Mouse (Mus musculus): Measurements from ENCODE around the gene Tango2. TPM values are rescaled to one million over a fixed set of nuclear protein-coding genes. Genes with fewer than 3 reads are reported as not detected.

The Tango2 gene
- polyA plus RNA-seq, 1 experiment: 20.6 TPM

DNA sequence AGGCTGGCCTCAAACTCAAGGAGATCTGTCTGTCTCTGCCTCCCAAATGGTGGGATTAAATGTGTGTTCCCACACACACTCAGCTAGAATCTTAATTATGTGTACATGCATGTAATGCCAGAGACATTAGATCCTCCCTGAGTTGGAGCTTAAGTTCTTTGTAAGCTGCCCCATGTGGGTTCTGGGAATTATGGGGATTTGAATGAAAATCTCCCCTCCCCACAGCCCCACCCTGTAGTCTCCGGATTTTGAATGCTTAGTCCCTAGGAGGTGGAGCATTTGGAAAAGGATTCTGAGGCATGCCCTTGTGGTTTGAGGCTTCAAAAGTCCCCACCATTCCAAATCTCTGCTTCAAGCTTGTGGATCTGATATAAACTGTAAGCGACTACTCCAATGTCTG is 72.7 kb downstream of the Tango2 start:
- H3K79me2 ChIP-seq (ENCODE audit: control insufficient read depth, insufficient read depth): peaks cover 37% of the 10 kb centered on the region
- no peak overlapping the region for H3ac ChIP-seq (ENCODE audit: control insufficient read depth, insufficient read length, low read depth)
- no peaks in the 10 kb centered on the region for H3K27me3 ChIP-seq (ENCODE audit: control insufficient read depth, insufficient read depth, insufficient read length)
- TF ChIP-seq MYOG (IDR thresholded peaks at IDR 0.05; ENCODE audit: control insufficient read depth, extremely low read depth, insufficient read length): no peak
- no peak for TF ChIP-seq MYOD1 (IDR thresholded peaks at IDR 0.05; ENCODE audit: control insufficient read depth, insufficient read length, low read depth)
- no peak for TF ChIP-seq CEBPB (IDR thresholded peaks at IDR 0.05; ENCODE audit: low read depth)
- TF ChIP-seq USF1 (IDR thresholded peaks at IDR 0.05; ENCODE audit: low read depth): no peak
- no peak for TF ChIP-seq CTCF (IDR thresholded peaks at IDR 0.05; ENCODE audit: control insufficient read depth, insufficient read depth, insufficient read length)
- no peak for TF ChIP-seq FOSL1 (IDR thresholded peaks at IDR 0.05; ENCODE audit: insufficient read depth, low read length, poor library complexity, severe bottlenecking)
- no peak for TF ChIP-seq MAX (IDR thresholded peaks at IDR 0.05)
- H3K4me3 ChIP-seq (ENCODE audit: insufficient read depth, poor library complexity, severe bottlenecking): no peak overlapping the region
- H3K36me3 ChIP-seq (ENCODE audit: control insufficient read depth, insufficient read depth): peaks cover 94% of the 10 kb centered on the region
- H3K79me3 ChIP-seq (ENCODE audit: low read depth): peaks cover 30% of the 10 kb centered on the region

DNA sequence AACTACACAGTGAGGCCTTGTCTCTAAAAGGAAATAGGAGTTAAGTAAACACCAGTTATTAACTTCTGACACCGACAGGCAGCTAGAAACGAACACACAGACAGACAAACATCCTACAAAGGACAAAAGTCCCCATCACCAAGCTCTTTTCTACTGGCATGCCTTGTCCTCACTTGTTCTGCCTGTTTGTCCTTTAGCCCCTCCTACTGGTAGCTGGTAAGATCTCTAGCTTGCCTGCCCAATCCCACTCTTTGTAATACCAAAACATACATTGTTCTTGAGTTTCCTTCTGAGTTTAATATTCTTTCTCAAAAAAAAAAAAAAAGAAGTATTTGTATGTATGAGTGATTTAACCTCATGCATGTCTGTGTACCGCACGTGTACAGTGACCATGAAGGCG is 79.7 kb downstream of the Tango2 start:
- Histone ChIP-seq H3K79me3 (ENCODE audit: low read depth) (peaks cover 29% of the 10 kb centered on the region), H3K4me3 (ENCODE audit: insufficient read depth, poor library complexity, severe bottlenecking) (no peak overlapping the region), H3ac (ENCODE audit: control insufficient read depth, insufficient read length, low read depth) (no peak overlapping the region), H3K27me3 (ENCODE audit: control insufficient read depth, insufficient read depth, insufficient read length) (no peaks in the 10 kb centered on the region), H3K79me2 (ENCODE audit: control insufficient read depth, insufficient read depth) (peaks cover 67% of the 10 kb centered on the region), H3K36me3 (ENCODE audit: control insufficient read depth, insufficient read depth) (peaks cover 96% of the 10 kb centered on the region)
- TF ChIP-seq CEBPB (IDR thresholded peaks at IDR 0.05; ENCODE audit: low read depth) (no peak), MYOG (IDR thresholded peaks at IDR 0.05; ENCODE audit: control insufficient read depth, extremely low read depth, insufficient read length) (no peak), MAX (IDR thresholded peaks at IDR 0.05) (no peak), CTCF (IDR thresholded peaks at IDR 0.05; ENCODE audit: control insufficient read depth, insufficient read depth, insufficient read length) (no peak), FOSL1 (IDR thresholded peaks at IDR 0.05; ENCODE audit: insufficient read depth, low read length, poor library complexity, severe bottlenecking) (no peak), USF1 (IDR thresholded peaks at IDR 0.05; ENCODE audit: low read depth) (no peak), MYOD1 (IDR thresholded peaks at IDR 0.05; ENCODE audit: control insufficient read depth, insufficient read length, low read depth) (no peak)

DNA sequence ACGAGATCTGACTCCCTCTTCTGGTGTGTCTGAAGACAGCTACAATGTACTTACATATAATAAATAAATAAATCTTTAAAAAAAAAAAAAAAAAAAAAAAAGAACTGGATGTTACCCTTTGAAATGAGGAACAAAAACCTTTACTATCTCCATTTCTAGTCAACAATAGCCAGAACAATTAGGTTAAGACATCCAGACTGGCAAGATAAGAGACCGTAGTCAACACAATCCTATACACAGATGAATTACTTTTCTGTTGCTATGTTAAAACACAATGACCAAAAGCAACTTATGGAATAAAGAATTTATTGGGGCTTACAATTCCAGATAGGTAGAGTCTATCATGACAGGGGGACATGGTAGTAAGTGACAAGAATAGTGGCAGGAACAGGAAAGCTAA is 82.9 kb downstream of the Tango2 start:
- Histone ChIP-seq H3K79me3 (ENCODE audit: low read depth) (peaks cover 35% of the 10 kb centered on the region), H3K36me3 (ENCODE audit: control insufficient read depth, insufficient read depth) (peaks cover 94% of the 10 kb centered on the region), H3ac (ENCODE audit: control insufficient read depth, insufficient read length, low read depth) (no peak overlapping the region), H3K4me3 (ENCODE audit: insufficient read depth, poor library complexity, severe bottlenecking) (no peak overlapping the region), H3K79me2 (ENCODE audit: control insufficient read depth, insufficient read depth) (peaks cover 76% of the 10 kb centered on the region), H3K27me3 (ENCODE audit: control insufficient read depth, insufficient read depth, insufficient read length) (no peaks in the 10 kb centered on the region)
- TF ChIP-seq CTCF (IDR thresholded peaks at IDR 0.05; ENCODE audit: control insufficient read depth, insufficient read depth, insufficient read length) (no peak), MAX (IDR thresholded peaks at IDR 0.05) (no peak), USF1 (IDR thresholded peaks at IDR 0.05; ENCODE audit: low read depth) (no peak), CEBPB (IDR thresholded peaks at IDR 0.05; ENCODE audit: low read depth) (no peak), FOSL1 (IDR thresholded peaks at IDR 0.05; ENCODE audit: insufficient read depth, low read length, poor library complexity, severe bottlenecking) (no peak)

DNA sequence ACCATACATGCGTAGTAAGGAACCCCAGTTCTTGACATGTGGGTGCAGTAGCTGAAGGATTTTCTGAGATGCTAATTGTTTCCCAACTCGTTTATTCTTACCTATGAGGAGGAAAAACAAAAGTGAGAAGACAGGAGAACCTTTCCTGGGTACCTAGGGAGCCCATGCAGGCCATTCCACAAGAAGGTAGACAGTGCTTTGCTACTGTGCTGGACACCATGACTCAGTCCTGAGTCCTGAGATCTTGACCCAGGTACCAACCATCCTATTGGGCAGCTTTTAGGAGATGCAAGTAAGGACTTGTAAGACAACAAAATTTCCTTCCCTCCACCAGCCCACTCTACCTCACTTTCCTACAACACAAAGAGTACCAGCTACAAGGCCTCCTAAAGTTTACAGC is 89.7 kb downstream of the Tango2 start, which contains the start of gene Gm49776:
TSS of gene Gm49776 (minus strand) at position 101 of the 400 bp plus-strand sequence.
- TF ChIP-seq USF1 (IDR thresholded peaks at IDR 0.05; ENCODE audit: low read depth) (no peak), MYOD1 (IDR thresholded peaks at IDR 0.05; ENCODE audit: control insufficient read depth, insufficient read length, low read depth) (no peak), CTCF (IDR thresholded peaks at IDR 0.05; ENCODE audit: control insufficient read depth, insufficient read depth, insufficient read length) (no peak), FOSL1 (IDR thresholded peaks at IDR 0.05; ENCODE audit: insufficient read depth, low read length, poor library complexity, severe bottlenecking) (no peak), MYOG (IDR thresholded peaks at IDR 0.05; ENCODE audit: control insufficient read depth, extremely low read depth, insufficient read length) (no peak), MAX (IDR thresholded peaks at IDR 0.05) (no peak), CEBPB (IDR thresholded peaks at IDR 0.05; ENCODE audit: low read depth) (no peak)
- peaks cover 96% of the 10 kb centered on the region for H3K36me3 ChIP-seq (ENCODE audit: control insufficient read depth, insufficient read depth)

DNA sequence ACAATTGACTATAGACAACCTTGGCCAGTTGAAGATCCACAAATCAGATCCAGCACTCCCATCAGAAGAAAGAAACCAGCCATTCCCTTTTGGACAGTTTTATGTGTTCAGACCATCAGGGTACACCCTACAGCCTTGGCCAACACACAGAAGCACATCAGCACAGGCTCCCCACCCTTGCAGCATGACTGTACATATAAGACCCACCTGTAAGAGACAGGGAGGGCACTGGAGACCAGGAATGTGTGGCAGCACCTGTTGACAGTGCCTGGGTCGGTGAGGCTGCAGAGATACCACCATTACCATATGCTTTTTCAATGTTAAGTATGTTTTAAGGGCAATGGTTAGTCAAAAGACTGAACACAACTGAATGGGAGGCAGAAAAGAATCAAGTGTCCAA is 94.0 kb downstream of the Tango2 start:
- peaks cover 91% of the 10 kb centered on the region for H3K36me3 ChIP-seq (ENCODE audit: control insufficient read depth, insufficient read depth)
- peaks cover 18% of the 10 kb centered on the region for H3K79me3 ChIP-seq (ENCODE audit: low read depth)
- TF ChIP-seq FOSL1 (IDR thresholded peaks at IDR 0.05; ENCODE audit: insufficient read depth, low read length, poor library complexity, severe bottlenecking): no peak
- TF ChIP-seq MYOG (IDR thresholded peaks at IDR 0.05; ENCODE audit: control insufficient read depth, extremely low read depth, insufficient read length): no peak
- no peak for TF ChIP-seq USF1 (IDR thresholded peaks at IDR 0.05; ENCODE audit: low read depth)
- no peak for TF ChIP-seq CTCF (IDR thresholded peaks at IDR 0.05; ENCODE audit: control insufficient read depth, insufficient read depth, insufficient read length)
- no peak for TF ChIP-seq MYOD1 (IDR thresholded peaks at IDR 0.05; ENCODE audit: control insufficient read depth, insufficient read length, low read depth)
- no peak for TF ChIP-seq MAX (IDR thresholded peaks at IDR 0.05)
- TF ChIP-seq CEBPB (IDR thresholded peaks at IDR 0.05; ENCODE audit: low read depth): no peak
- H3K27me3 ChIP-seq (ENCODE audit: control insufficient read depth, insufficient read depth, insufficient read length): no peaks in the 10 kb centered on the region
- H3ac ChIP-seq (ENCODE audit: control insufficient read depth, insufficient read length, low read depth): no peak overlapping the region
- H3K79me2 ChIP-seq (ENCODE audit: control insufficient read depth, insufficient read depth): peaks cover 37% of the 10 kb centered on the region
- no peak overlapping the region for H3K4me3 ChIP-seq (ENCODE audit: insufficient read depth, poor library complexity, severe bottlenecking)

More for the DNA sequence above, 89.7 kb downstream of the Tango2 start, which contains the start of gene Gm49776:
- Histone ChIP-seq H3K4me3 (ENCODE audit: insufficient read depth, poor library complexity, severe bottlenecking) (no peak within 1 kb of the TSS), H3K79me2 (ENCODE audit: control insufficient read depth, insufficient read depth) (peaks cover 20% of the 10 kb centered on the region), H3K79me3 (ENCODE audit: low read depth) (peaks cover 13% of the 10 kb centered on the region), H3K27me3 (ENCODE audit: control insufficient read depth, insufficient read depth, insufficient read length) (no peaks in the 10 kb centered on the region), H3ac (ENCODE audit: control insufficient read depth, insufficient read length, low read depth) (no peak within 1 kb of the TSS)

DNA sequence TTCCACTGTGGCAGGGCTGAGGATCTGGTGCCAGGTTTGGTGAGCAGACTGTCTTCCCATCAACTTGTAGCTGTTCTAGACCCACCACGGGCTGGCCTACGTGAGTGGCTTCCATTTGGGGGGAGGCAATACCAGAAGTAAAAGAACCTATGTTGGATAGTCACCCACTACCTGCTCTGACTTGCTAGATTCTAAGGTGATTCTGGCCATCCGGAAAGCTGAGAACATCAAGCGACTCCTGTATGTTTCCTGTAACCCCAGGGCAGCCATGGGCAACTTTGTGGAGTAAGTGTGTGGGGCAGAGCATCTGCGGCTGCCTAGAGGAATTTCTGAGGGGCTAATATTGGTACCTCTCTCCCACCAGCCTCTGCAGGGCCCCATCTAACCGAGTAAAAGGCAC is 95.2 kb downstream of the Tango2 start:
- Histone ChIP-seq H3K79me3 (ENCODE audit: low read depth) (peaks cover 23% of the 10 kb centered on the region), H3K4me3 (ENCODE audit: insufficient read depth, poor library complexity, severe bottlenecking) (no peak overlapping the region), H3ac (ENCODE audit: control insufficient read depth, insufficient read length, low read depth) (no peak overlapping the region), H3K27me3 (ENCODE audit: control insufficient read depth, insufficient read depth, insufficient read length) (no peaks in the 10 kb centered on the region), H3K36me3 (ENCODE audit: control insufficient read depth, insufficient read depth) (peaks cover 81% of the 10 kb centered on the region), H3K79me2 (ENCODE audit: control insufficient read depth, insufficient read depth) (peaks cover 46% of the 10 kb centered on the region)
- TF ChIP-seq USF1 (IDR thresholded peaks at IDR 0.05; ENCODE audit: low read depth) (no peak), MAX (IDR thresholded peaks at IDR 0.05) (no peak), CEBPB (IDR thresholded peaks at IDR 0.05; ENCODE audit: low read depth) (no peak)
